Mouse (Mus musculus) forebrain, embryonic 11.5 days (tissue): ENCODE measurements around the gene Olfr1080. TPM values are rescaled to one million over a fixed set of nuclear protein-coding genes. Genes with fewer than 3 reads are reported as not detected.
"Not testable (repeated sequence)": the region's sequence is repeated elsewhere in the genome, so short reads cannot be mapped to it uniquely, and the experiment has no call there.

Source experiments
- ATAC-seq: fragments of 200-750 bp; cut with Nextera tagmentation; replicated peaks from 2 replicates; pipeline ENCODE4 v1.8.0; 2017; ENCODE audit warnings: moderate TSS enrichment; ENCODE audit not compliant: low FRiP score
- DNase-seq: peaks from one replicate; pipeline ENCODE4 v3.0.0-alpha.2; 2017; ENCODE audit warnings: low spot score
- H3K27ac ChIP-seq: fragments of 300-500 bp; sonication (generic); 2 replicates; pipeline ENCODE4 v1.5.1; 2014; ENCODE audit warnings: low read depth, low read length
- H3K27me3 ChIP-seq: fragments of 300-500 bp; sonication (generic); 2 replicates; pipeline ENCODE4 v1.6.1; 2014; ENCODE audit warnings: mild to moderate bottlenecking, low read length, mixed read lengths; ENCODE audit not compliant: control insufficient read depth, insufficient read depth
- H3K36me3 ChIP-seq: fragments of 300-500 bp; sonication (generic); 2 replicates; pipeline ENCODE4 v1.6.1; 2014; ENCODE audit warnings: mild to moderate bottlenecking, low read length, moderate library complexity, mixed read lengths; ENCODE audit not compliant: control insufficient read depth, insufficient read depth
- H3K4me1 ChIP-seq: fragments of 300-500 bp; sonication (generic); replicated peaks from 2 replicates; pipeline ENCODE4 v1.6.1; 2014; ENCODE audit warnings: low read length, mixed read lengths; ENCODE audit not compliant: control insufficient read depth, insufficient read depth
- H3K4me2 ChIP-seq: fragments of 300-500 bp; sonication (generic); 2 replicates; pipeline ENCODE4 v1.6.1; 2014; ENCODE audit warnings: low read depth, mild to moderate bottlenecking, low read length, moderate library complexity, mixed read lengths; ENCODE audit not compliant: severe bottlenecking
- H3K4me3 ChIP-seq: fragments of 300-500 bp; sonication (generic); 2 replicates; pipeline ENCODE4 v1.5.1; 2014; ENCODE audit warnings: low read depth, low read length
- H3K9ac ChIP-seq: fragments of 300-500 bp; sonication (generic); 2 replicates; pipeline ENCODE4 v1.6.1; 2014; ENCODE audit warnings: low read length
- H3K9me3 ChIP-seq: fragments of 300-500 bp; sonication (generic); 2 replicates; pipeline ENCODE4 v1.6.1; 2016; ENCODE audit warnings: low read length, mixed read lengths; ENCODE audit not compliant: control insufficient read depth
- WGBS: fragments of 180-500 bp; shearing (Covaris S2); extraction: QIAGEN DNeasy Blood & Tissue Kit; methylation state at CpG from one replicate; pipeline ENCODE4 v1.1.7; 2014; 5-methylcytosine and 5-hydroxymethylcytosine counted together
- polyA plus RNA-seq: library from polyadenylated mRNA; unstranded; fragments of >200 nt; fragmentation: Nextera tagmentation; extraction: Ambion mirVana; gene quantifications from 2 replicates; pipeline ENCODE4 v1.2.1, GENCODE M21; 2014

Gene Olfr1080
- polyA plus RNA-seq: not detected in 2 replicates

DNA sequence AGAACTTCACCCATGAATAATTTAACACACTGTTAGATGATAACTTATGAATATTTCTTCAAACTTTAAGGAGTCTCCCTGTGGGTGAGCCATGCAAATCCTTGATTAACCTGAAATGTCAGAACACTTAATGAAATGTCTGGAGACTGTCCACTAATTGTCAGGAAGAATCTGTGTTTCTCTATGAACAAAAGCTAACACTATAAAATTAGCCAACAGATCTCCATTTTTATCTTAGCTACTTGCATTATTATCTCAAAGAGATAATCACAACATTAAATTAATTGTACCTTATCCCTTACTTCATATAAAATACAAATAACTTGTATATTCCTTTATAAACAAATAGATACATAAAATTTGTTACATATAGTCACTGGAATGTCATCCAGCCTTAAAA lies at the start of gene Olfr1080:
TSS of gene Olfr1080 (minus strand) at position 101 of the 400 bp plus-strand sequence.
- not testable (repeated sequence) for H3K27ac ChIP-seq, ATAC-seq, H3K27me3 ChIP-seq, DNase-seq, H3K36me3 ChIP-seq, H3K4me3 ChIP-seq, H3K9ac ChIP-seq, H3K9me3 ChIP-seq, H3K4me1 ChIP-seq, H3K4me2 ChIP-seq

GRCm38 (mm10) chr2:86598866-86599265 lies 40.8 kb upstream of the Olfr1080 start, which contains the start of gene Olfr1082:
Gene Olfr1082, minus strand, starts transcription at chr2:86598966.
- 60% methylated on average over 1 of the region's 1 CpGs for WGBS
- not testable (repeated sequence) for H3K9ac ChIP-seq, H3K27ac ChIP-seq, H3K9me3 ChIP-seq, H3K27me3 ChIP-seq, H3K4me1 ChIP-seq, H3K4me3 ChIP-seq, ATAC-seq, DNase-seq, H3K36me3 ChIP-seq, H3K4me2 ChIP-seq

GRCm38 (mm10) chr2:86542380-86542779 lies 15.7 kb downstream of the Olfr1080 start, which contains the start of gene Olfr1079:
Gene Olfr1079, minus strand, starts transcription at chr2:86542480.
- H3K27ac ChIP-seq: no peak within 1 kb of the TSS
- H3K36me3 ChIP-seq: no peaks in the 10 kb centered on the region
- no peaks in the 10 kb centered on the region for H3K27me3 ChIP-seq
- no peak within 1 kb of the TSS for H3K9ac ChIP-seq
- ATAC-seq: no peak
- no peak within 1 kb of the TSS for H3K4me3 ChIP-seq
- H3K4me2 ChIP-seq: no peak within 1 kb of the TSS
- no peaks in the 10 kb centered on the region for H3K9me3 ChIP-seq
- DNase-seq: no peak
- WGBS: 50% methylated on average over 1 of the region's 1 CpGs
- H3K4me1 ChIP-seq: no peaks in the 10 kb centered on the region

DNA sequence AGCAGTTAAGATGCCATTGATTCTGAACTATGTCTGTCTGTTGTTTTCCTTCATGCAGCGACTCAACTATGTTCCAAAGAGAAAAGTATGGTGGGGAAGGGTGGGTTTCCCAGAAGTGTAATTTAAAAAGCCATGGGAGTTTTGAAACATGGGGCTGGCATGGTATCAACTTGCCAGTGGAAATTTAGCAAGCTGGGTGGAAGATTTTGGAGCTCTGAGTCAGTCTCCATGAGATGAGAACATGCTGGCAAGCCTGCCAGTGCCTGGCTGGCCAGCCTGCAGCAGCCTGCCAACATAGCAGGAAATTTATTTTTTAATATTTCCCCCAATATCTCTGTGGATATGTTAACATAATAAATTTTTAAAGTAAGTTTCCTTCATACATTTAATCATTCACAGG lies 27.0 kb downstream of the Olfr1080 start:
- no peak overlapping the region for H3K9ac ChIP-seq
- no peak overlapping the region for H3K4me2 ChIP-seq
- no peaks in the 10 kb centered on the region for H3K9me3 ChIP-seq
- no peaks in the 10 kb centered on the region for H3K4me1 ChIP-seq
- ATAC-seq (no peak), DNase-seq (no peak)
- H3K27me3 ChIP-seq: no peaks in the 10 kb centered on the region
- no peak overlapping the region for H3K27ac ChIP-seq
- no peaks in the 10 kb centered on the region for H3K36me3 ChIP-seq
- whole genome bisulfite sequencing: 67% methylated on average over 1 of the region's 1 CpGs
- H3K4me3 ChIP-seq: no peak overlapping the region

- H3K4me2 ChIP-seq: no peak within 1 kb of the TSS
- no peak within 1 kb of the TSS for H3K9ac ChIP-seq
- no peaks in the 10 kb centered on the region for H3K9me3 ChIP-seq
- ATAC-seq (no peak), DNase-seq (no peak)
- no peaks in the 10 kb centered on the region for H3K4me1 ChIP-seq
- no peak within 1 kb of the TSS for H3K27ac ChIP-seq
- no peaks in the 10 kb centered on the region for H3K36me3 ChIP-seq
- H3K27me3 ChIP-seq: no peaks in the 10 kb centered on the region
- 95% methylated on average over 1 of the region's 1 CpGs for whole genome bisulfite sequencing
- H3K4me3 ChIP-seq: no peak within 1 kb of the TSS
Observed at GRCm38 (mm10) chr2:86508161-86508560, 49.9 kb downstream of the Olfr1080 start, which contains the start of gene Olfr1076. Gene Olfr1076, plus strand, starts transcription at chr2:86508461.

Other genes starting within 250 kb of the Olfr1080 start
- gene Olfr1053, start 243.0 kb downstream of the Olfr1080 start, polyA plus RNA-seq: not detected in 2 replicates
- not detected in 2 replicates for gene Olfr1054, start 222.8 kb downstream of the Olfr1080 start, polyA plus RNA-seq
- gene Olfr1055, start 208.0 kb downstream of the Olfr1080 start, polyA plus RNA-seq: not detected in 2 replicates
- gene Olfr1056, start 195.8 kb downstream of the Olfr1080 start, polyA plus RNA-seq: not detected in 2 replicates
- not detected in 2 replicates for gene Olfr1057, start 179.8 kb downstream of the Olfr1080 start, polyA plus RNA-seq
- not detected in 2 replicates for gene Olfr1058, start 169.7 kb downstream of the Olfr1080 start, polyA plus RNA-seq
- not detected in 2 replicates for gene Olfr1061, start 144.2 kb downstream of the Olfr1080 start, polyA plus RNA-seq
- gene Olfr1062, start 131.5 kb downstream of the Olfr1080 start, polyA plus RNA-seq: not detected in 2 replicates
- not detected in 2 replicates for gene Olfr1065, start 107.6 kb downstream of the Olfr1080 start, polyA plus RNA-seq
- gene Olfr1066, start 102.0 kb downstream of the Olfr1080 start, polyA plus RNA-seq: not detected in 2 replicates
- gene Olfr228, start 70.8 kb downstream of the Olfr1080 start, polyA plus RNA-seq: not detected in 2 replicates
- not detected in 2 replicates for gene Olfr1076, start 49.8 kb downstream of the Olfr1080 start, polyA plus RNA-seq
- not detected in 2 replicates for gene Olfr1079, start 15.8 kb downstream of the Olfr1080 start, polyA plus RNA-seq
- not detected in 2 replicates for gene Olfr1082, start 40.7 kb upstream of the Olfr1080 start, polyA plus RNA-seq
- gene Olfr1084, start 81.5 kb upstream of the Olfr1080 start, polyA plus RNA-seq: not detected in 2 replicates
- gene Olfr1085, start 103.8 kb upstream of the Olfr1080 start, polyA plus RNA-seq: not detected in 2 replicates
- not detected in 2 replicates for gene Olfr1086, start 121.9 kb upstream of the Olfr1080 start, polyA plus RNA-seq
- not detected in 2 replicates for gene Olfr1087, start 140.2 kb upstream of the Olfr1080 start, polyA plus RNA-seq
- not detected in 2 replicates for gene Olfr1089, start 175.5 kb upstream of the Olfr1080 start, polyA plus RNA-seq
- not detected in 2 replicates for gene Olfr1090, start 200.8 kb upstream of the Olfr1080 start, polyA plus RNA-seq
- gene Olfr1093, start 224.2 kb upstream of the Olfr1080 start, polyA plus RNA-seq: not detected in 2 replicates